ENCODE assay signal across 12 mouse cellular contexts in genomic region chr7:134552051-134552451, GRCm38 (mm10).
DNase-seq lines count a peak whose midpoint lies in the region; ATAC-seq and TF ChIP-seq lines count a peak whose summit lies in the region.
"Had no signal": no experiment of that assay in that cellular context is flagged by ENCODE, and none has a peak within 500 bp of the region (broad histone marks: within the 10 kb centered on the region; RNA-seq: fewer than 3 reads in every experiment).

No protein-coding gene starts in this region.

- peaks cover 29% of the 10 kb centered on the region for H3K4me1 ChIP-seq in forebrain, embryonic 13.5 days
- H3K4me1 ChIP-seq in forebrain, embryonic 11.5 days (replicated peaks; ENCODE audit: control insufficient read depth, insufficient read depth, low read length): no peaks in the 10 kb centered on the region
- peaks cover 6% of the 10 kb centered on the region; the same call in 1 of the 2 replicates for H3K4me1 ChIP-seq in lung, embryonic 14.5 days (ENCODE audit: insufficient read depth)
- H3K4me1 ChIP-seq in kidney, postnatal 0 days (replicated peaks; ENCODE audit: insufficient read depth, low read length): 0 out of 2 replicates have a peak, but pooled peaks cover 6% of the 10 kb centered on the region

- no peaks in the 10 kb centered on the region for H3K36me3 ChIP-seq in forebrain, embryonic 13.5 days (ENCODE audit: poor library complexity, severe bottlenecking)
- H3K36me3 ChIP-seq in forebrain, embryonic 11.5 days (ENCODE audit: control insufficient read depth, insufficient read depth, low read length): no peaks in the 10 kb centered on the region
- no peaks in the 10 kb centered on the region for H3K36me3 ChIP-seq in lung, embryonic 14.5 days (ENCODE audit: insufficient read depth)
- H3K36me3 ChIP-seq in kidney, postnatal 0 days (ENCODE audit: insufficient read depth, low read length): no peaks in the 10 kb centered on the region
- H3K36me3 ChIP-seq: embryonic facial prominence, embryonic 15.5 days had no signal

- H3K4me3 ChIP-seq in forebrain, embryonic 13.5 days: no peak overlapping the region
- no peak overlapping the region for H3K4me3 ChIP-seq in forebrain, embryonic 11.5 days (ENCODE audit: low read depth, low read length)
- no peak overlapping the region for H3K4me3 ChIP-seq in lung, embryonic 14.5 days (ENCODE audit: low read depth, low read length)
- H3K4me3 ChIP-seq in kidney, postnatal 0 days (replicated peaks; ENCODE audit: low read depth, low read length): no peak overlapping the region
- H3K4me3 ChIP-seq: embryonic facial prominence, embryonic 15.5 days; megakaryocyte, embryonic 14.5 days had no signal

- 56% methylated on average over 6 of the region's 6 CpGs for WGBS in forebrain, embryonic 13.5 days
- 86% methylated on average over 6 of the region's 6 CpGs for WGBS in forebrain, embryonic 11.5 days
- WGBS in lung, embryonic 14.5 days: 43% methylated on average over 6 of the region's 6 CpGs
- 59% methylated on average over 6 of the region's 6 CpGs for WGBS in kidney, postnatal 0 days

- H3K9me3 ChIP-seq in forebrain, embryonic 13.5 days (replicated peaks): no peaks in the 10 kb centered on the region
- no peaks in the 10 kb centered on the region for H3K9me3 ChIP-seq in forebrain, embryonic 11.5 days (ENCODE audit: control insufficient read depth, low read length)
- H3K9me3 ChIP-seq in lung, embryonic 14.5 days (ENCODE audit: low read depth, low read length): no peaks in the 10 kb centered on the region
- no peaks in the 10 kb centered on the region for H3K9me3 ChIP-seq in kidney, postnatal 0 days (replicated peaks; ENCODE audit: low read length)
- H3K9me3 ChIP-seq: embryonic facial prominence, embryonic 15.5 days; megakaryocyte, embryonic 14.5 days had no signal

- H3K4me2 ChIP-seq in forebrain, embryonic 13.5 days: no peak overlapping the region
- no peak overlapping the region for H3K4me2 ChIP-seq in forebrain, embryonic 11.5 days (ENCODE audit: low read depth, low read length, severe bottlenecking)
- H3K4me2 ChIP-seq in lung, embryonic 14.5 days: no peak overlapping the region
- H3K4me2 ChIP-seq in kidney, postnatal 0 days (ENCODE audit: low read length): no peak overlapping the region
- H3K4me2 ChIP-seq: embryonic facial prominence, embryonic 15.5 days had no signal

- TF ChIP-seq CTCF in lung, embryonic 14.5 days (IDR thresholded peaks at IDR 0.05; ENCODE audit: low read depth): no peak
- no peak for TF ChIP-seq CTCF in kidney, postnatal 0 days (IDR thresholded peaks at IDR 0.05; ENCODE audit: low read depth)

- no peaks in the 10 kb centered on the region for H3K27me3 ChIP-seq in forebrain, embryonic 13.5 days
- H3K27me3 ChIP-seq in forebrain, embryonic 11.5 days (ENCODE audit: control insufficient read depth, insufficient read depth, low read length): no peaks in the 10 kb centered on the region
- no peaks in the 10 kb centered on the region for H3K27me3 ChIP-seq in lung, embryonic 14.5 days (ENCODE audit: insufficient read depth, low read length)
- H3K27me3 ChIP-seq in kidney, postnatal 0 days (ENCODE audit: insufficient read depth, low read length): no peaks in the 10 kb centered on the region
- H3K27me3 ChIP-seq: embryonic facial prominence, embryonic 15.5 days had no signal

- H3K27ac ChIP-seq in forebrain, embryonic 13.5 days: no peak overlapping the region
- H3K27ac ChIP-seq in forebrain, embryonic 11.5 days (ENCODE audit: low read depth, low read length): no peak overlapping the region
- no peak overlapping the region for H3K27ac ChIP-seq in lung, embryonic 14.5 days (ENCODE audit: low read depth)
- H3K27ac ChIP-seq in kidney, postnatal 0 days: no peak overlapping the region
- H3K27ac ChIP-seq: embryonic facial prominence, embryonic 15.5 days had no signal

- ATAC-seq in forebrain, embryonic 13.5 days: peak; percentile 30; the same call in 1 of the 2 replicates
- no peak for ATAC-seq in forebrain, embryonic 11.5 days (replicated peaks; ENCODE audit: low FRiP score)
- ATAC-seq in lung, embryonic 14.5 days (ENCODE audit: insufficient read depth): no peak
- no peak; the same call in 1 of the 2 replicates for ATAC-seq in kidney, postnatal 0 days (replicated peaks; ENCODE audit: low FRiP score, low read depth)
- ATAC-seq in megakaryocyte, adult 5-6 weeks (ENCODE audit: poor library complexity, severe bottlenecking): no peak
- no peak for ATAC-seq in megakaryocyte progenitor cell, adult 5-6 weeks (replicated peaks; ENCODE audit: poor library complexity)
- ATAC-seq: activated CD4-positive, CD25-positive, alpha-beta regulatory T cell, adult 4 months; inflammation-experienced regulatory T-cells, adult 6 months had no signal

- H3K9ac ChIP-seq in forebrain, embryonic 13.5 days: no peak overlapping the region
- H3K9ac ChIP-seq in forebrain, embryonic 11.5 days (ENCODE audit: low read length): no peak overlapping the region
- no peak overlapping the region for H3K9ac ChIP-seq in lung, embryonic 14.5 days
- no peak overlapping the region for H3K9ac ChIP-seq in kidney, postnatal 0 days (ENCODE audit: low read depth, low read length)
- H3K9ac ChIP-seq: embryonic facial prominence, embryonic 15.5 days had no signal

- DNase-seq in forebrain, embryonic 11.5 days (ENCODE audit: low spot score): no peak
- DNase-seq in lung, embryonic 14.5 days: peak; percentile 68
- DNase-seq in lung, adult 18-20 months: no peak
- peak; percentile 28 for DNase-seq in kidney, postnatal 0 days (ENCODE audit: low spot score)
- peak; percentile 37 for DNase-seq in lung, postnatal 36 days

Comparison
In these comparisons a context has a peak if more than half of its experiments do, and no peak if none do; other contexts are left out.
1. DNase-seq: peak in lung, embryonic 14.5 days (single experiment), kidney, postnatal 0 days (single experiment) and lung, postnatal 36 days (single experiment); none in forebrain, embryonic 11.5 days (single experiment) and lung, adult 18-20 months (0 of 2).